Mouse (Mus musculus) liver, embryonic 11.5 days (tissue): ENCODE measurements around the gene Gm45062. TPM values are rescaled to one million over a fixed set of nuclear protein-coding genes. Genes with fewer than 3 reads are reported as not detected.

Source experiments
- ATAC-seq: fragments of 200-750 bp; cut with Nextera tagmentation; replicated peaks from 2 replicates; pipeline ENCODE4 v1.8.0; 2017; ENCODE audit warnings: moderate number of reproducible peaks, mild to moderate bottlenecking, moderate TSS enrichment, moderate library complexity; ENCODE audit not compliant: low FRiP score
- DNase-seq: peaks from one replicate; pipeline ENCODE4 v3.0.0-alpha.2; 2017; ENCODE audit warnings: low spot score
- H3K27ac ChIP-seq: fragments of 300-500 bp; sonication (generic); 2 replicates; pipeline ENCODE4 v1.5.1; 2014; ENCODE audit warnings: mild to moderate bottlenecking, low read depth, low read length, control low read depth
- H3K27me3 ChIP-seq: fragments of 300-500 bp; sonication (generic); replicated peaks from 2 replicates; pipeline ENCODE4 v1.6.1; 2014; ENCODE audit warnings: low read length, mixed read lengths; ENCODE audit not compliant: control insufficient read depth, insufficient read depth
- H3K36me3 ChIP-seq: fragments of 300-500 bp; sonication (generic); 2 replicates; pipeline ENCODE4 v1.6.1; 2014; ENCODE audit warnings: mild to moderate bottlenecking, low read length, moderate library complexity, mixed read lengths; ENCODE audit not compliant: control insufficient read depth, insufficient read depth
- H3K4me1 ChIP-seq: fragments of 300-500 bp; sonication (generic); replicated peaks from 2 replicates; pipeline ENCODE4 v1.6.1; 2014; ENCODE audit warnings: low read length, mixed read lengths; ENCODE audit not compliant: control insufficient read depth, insufficient read depth
- H3K4me2 ChIP-seq: fragments of 300-500 bp; sonication (generic); 2 replicates; pipeline ENCODE4 v1.6.1; 2014; ENCODE audit warnings: mild to moderate bottlenecking, control low read depth, moderate library complexity
- H3K4me3 ChIP-seq: fragments of 300-500 bp; sonication (generic); 2 replicates; pipeline ENCODE4 v1.5.1; 2014; ENCODE audit warnings: low read depth, low read length, control low read depth
- H3K9ac ChIP-seq: fragments of 300-500 bp; sonication (generic); 2 replicates; pipeline ENCODE4 v1.6.1; 2014; ENCODE audit warnings: low read depth, low read length, control low read depth
- H3K9me3 ChIP-seq: fragments of 300-500 bp; sonication (generic); 2 replicates; pipeline ENCODE4 v1.6.1; 2016; ENCODE audit warnings: low read length, inconsistent platforms, mixed read lengths; ENCODE audit not compliant: control insufficient read depth
- WGBS: fragments of 180-500 bp; shearing (Covaris S2); extraction: QIAGEN DNeasy Blood & Tissue Kit; methylation state at CpG from one replicate; pipeline ENCODE4 v1.1.7; 2014; 5-methylcytosine and 5-hydroxymethylcytosine counted together
- polyA plus RNA-seq: library from polyadenylated mRNA; unstranded; fragments of >200 nt; fragmentation: Nextera tagmentation; extraction: Ambion mirVana; gene quantifications from 2 replicates; pipeline ENCODE4 v1.2.1, GENCODE M21; 2014

Gene Gm45062
- polyA plus RNA-seq, 1 experiment from 2014 or later, result 3.9 TPM

DNA sequence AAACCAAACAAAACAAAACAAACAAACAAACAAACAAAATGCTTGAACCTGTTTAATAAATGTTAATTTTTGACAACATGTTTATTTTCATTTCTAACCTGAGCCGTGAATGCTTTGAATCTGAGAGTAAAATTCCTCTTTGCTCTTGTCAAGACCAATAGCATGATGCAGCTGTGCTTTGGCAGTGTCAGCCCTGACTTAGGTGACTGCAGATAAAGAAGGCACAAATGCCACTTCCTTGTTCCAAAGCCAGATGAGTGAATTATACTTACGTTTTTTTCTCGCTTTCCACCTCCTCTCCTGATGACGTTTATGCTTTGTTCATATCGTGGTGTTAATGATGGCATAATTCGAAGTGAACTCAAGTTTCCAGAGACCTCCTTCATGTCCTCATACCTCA, 131.0 kb downstream of the Gm45062 start:
- Histone ChIP-seq H3K4me3 (no peak overlapping the region), H3K9ac (no peak overlapping the region), H3K9me3 (no peaks in the 10 kb centered on the region), H3K4me2 (no peak overlapping the region), H3K4me1 (no peaks in the 10 kb centered on the region; the same call in 1 of the 2 replicates), H3K27me3 (no peaks in the 10 kb centered on the region), H3K36me3 (no peaks in the 10 kb centered on the region), H3K27ac (no peak overlapping the region)
- ATAC-seq (no peak), DNase-seq (no peak)
- 84% methylated on average over 6 of the region's 6 CpGs for whole genome bisulfite sequencing

DNA sequence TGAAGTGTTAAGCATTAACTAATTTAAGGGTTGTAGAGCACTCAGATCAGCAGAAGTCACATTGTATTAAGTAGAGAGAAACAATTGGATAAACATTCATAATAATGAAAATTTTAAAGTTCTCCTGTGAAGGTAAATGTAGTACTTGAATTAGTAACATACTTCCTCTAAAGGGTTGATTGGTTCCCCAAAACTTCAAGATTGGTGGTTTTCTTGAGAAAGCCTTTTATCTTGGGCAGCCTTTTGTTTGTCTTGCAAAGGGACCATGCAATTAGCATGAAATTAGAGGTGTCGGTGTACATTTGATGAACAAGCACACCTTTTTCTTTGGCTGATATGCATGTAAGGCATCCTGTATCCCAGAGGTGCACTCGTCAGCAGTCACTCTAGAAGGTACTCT, 131.7 kb downstream of the Gm45062 start:
- no peak for ATAC-seq
- 86% methylated on average over 2 of the region's 2 CpGs for WGBS
- H3K4me1 ChIP-seq, result no peaks in the 10 kb centered on the region; the same call in 1 of the 2 replicates
- no peak overlapping the region for H3K4me3 ChIP-seq
- no peak for DNase-seq
- no peak overlapping the region for H3K4me2 ChIP-seq
- H3K27ac ChIP-seq, result no peak overlapping the region
- H3K36me3 ChIP-seq, result no peaks in the 10 kb centered on the region
- H3K9me3 ChIP-seq, result no peaks in the 10 kb centered on the region
- no peak overlapping the region for H3K9ac ChIP-seq
- H3K27me3 ChIP-seq, result no peaks in the 10 kb centered on the region

GRCm38 (mm10) chr6:8393029-8393428, 133.8 kb downstream of the Gm45062 start:
- H3K36me3 ChIP-seq, result no peaks in the 10 kb centered on the region
- WGBS, result 66% methylated on average over 4 of the region's 4 CpGs
- no peaks in the 10 kb centered on the region for H3K9me3 ChIP-seq
- H3K4me2 ChIP-seq, result no peak overlapping the region
- no peak overlapping the region for H3K27ac ChIP-seq
- DNase-seq (no peak), ATAC-seq (peak; percentile 71)
- no peaks in the 10 kb centered on the region; the same call in 1 of the 2 replicates for H3K4me1 ChIP-seq
- no peak overlapping the region for H3K4me3 ChIP-seq
- no peaks in the 10 kb centered on the region for H3K27me3 ChIP-seq
- no peak overlapping the region for H3K9ac ChIP-seq

DNA sequence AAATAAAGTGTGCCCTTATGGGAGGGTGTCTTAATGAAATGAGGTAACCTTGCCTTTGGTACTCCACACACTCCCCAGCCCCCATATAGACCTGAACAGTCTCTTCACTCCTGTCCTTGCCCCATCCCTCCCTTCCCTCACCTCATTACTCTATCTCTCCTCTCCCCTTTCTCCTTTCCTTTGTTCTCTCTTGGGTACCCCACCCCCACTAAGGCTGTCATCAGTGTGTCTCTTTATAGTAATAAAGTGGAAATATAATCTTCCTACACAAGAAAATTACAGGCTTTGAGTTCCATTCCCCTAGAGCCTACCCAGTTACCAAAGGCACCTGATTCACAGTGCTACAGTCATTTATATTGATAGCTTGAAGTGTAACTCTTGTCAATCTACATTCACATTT, 134.8 kb downstream of the Gm45062 start:
- no peak overlapping the region for H3K27ac ChIP-seq
- H3K9me3 ChIP-seq, result no peaks in the 10 kb centered on the region
- ATAC-seq, result no peak
- no peaks in the 10 kb centered on the region for H3K27me3 ChIP-seq
- H3K4me1 ChIP-seq, result no peaks in the 10 kb centered on the region; the same call in 1 of the 2 replicates
- no peaks in the 10 kb centered on the region for H3K36me3 ChIP-seq
- H3K4me3 ChIP-seq, result no peak overlapping the region
- DNase-seq, result no peak
- H3K4me2 ChIP-seq, result no peak overlapping the region
- no peak overlapping the region for H3K9ac ChIP-seq

DNA sequence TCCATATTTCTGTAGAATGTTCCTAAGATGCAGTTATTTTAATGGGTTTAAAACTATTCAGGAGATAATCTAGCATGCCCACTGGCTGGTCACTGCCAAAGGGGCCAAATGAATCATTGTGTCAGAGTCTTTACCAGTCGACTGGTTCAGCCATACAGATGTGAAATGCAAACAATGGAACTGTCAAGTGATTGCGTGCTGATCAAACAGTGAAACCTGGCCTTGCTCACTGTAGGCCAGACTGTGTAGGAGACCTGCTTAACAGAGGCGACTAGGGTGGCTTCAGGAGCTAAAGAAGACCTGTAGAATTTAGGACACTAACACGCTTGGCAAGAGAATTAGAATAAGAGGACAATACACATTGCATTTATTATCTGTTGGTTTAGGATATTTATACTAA, 135.8 kb downstream of the Gm45062 start:
- Histone ChIP-seq H3K4me2 (no peak overlapping the region), H3K4me1 (no peaks in the 10 kb centered on the region; the same call in 1 of the 2 replicates), H3K4me3 (no peak overlapping the region), H3K27ac (no peak overlapping the region), H3K9ac (no peak overlapping the region), H3K9me3 (no peaks in the 10 kb centered on the region), H3K27me3 (no peaks in the 10 kb centered on the region), H3K36me3 (no peaks in the 10 kb centered on the region)
- no peak for ATAC-seq
- DNase-seq, result no peak
- 58% methylated on average over 4 of the region's 4 CpGs for WGBS

GRCm38 (mm10) chr6:8397252-8397651, 138.0 kb downstream of the Gm45062 start:
- Histone ChIP-seq H3K4me2 (no peak overlapping the region), H3K27ac (no peak overlapping the region), H3K4me3 (no peak overlapping the region), H3K9me3 (no peaks in the 10 kb centered on the region), H3K9ac (no peak overlapping the region), H3K4me1 (no peaks in the 10 kb centered on the region; the same call in 1 of the 2 replicates), H3K36me3 (no peaks in the 10 kb centered on the region), H3K27me3 (no peaks in the 10 kb centered on the region)
- no peak for ATAC-seq
- DNase-seq, result no peak
- 88% methylated on average over 7 of the region's 7 CpGs for WGBS

DNA sequence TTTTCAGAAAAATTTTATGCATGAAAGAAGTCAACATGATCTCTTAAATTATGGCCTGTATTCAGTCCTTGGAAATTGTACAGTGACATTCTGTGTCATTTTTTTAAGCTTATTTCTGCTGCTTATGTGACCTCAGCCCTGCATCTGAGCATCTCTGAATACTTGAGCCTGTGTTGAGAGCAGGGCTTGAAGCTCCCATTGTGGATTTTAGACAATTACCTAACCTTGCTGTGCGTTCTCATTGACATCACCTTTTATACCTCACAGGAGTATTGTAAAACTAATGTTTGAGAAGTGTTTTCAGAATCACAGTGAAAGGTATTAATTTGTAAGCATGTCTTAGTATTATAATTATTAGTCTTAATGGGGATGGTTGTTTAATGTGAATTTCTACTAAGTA, 140.5 kb downstream of the Gm45062 start:
- H3K9me3 ChIP-seq, result no peaks in the 10 kb centered on the region
- WGBS, result 82% methylated on average over 1 of the region's 1 CpGs
- ATAC-seq, result no peak
- H3K9ac ChIP-seq, result no peak overlapping the region
- no peak overlapping the region for H3K4me3 ChIP-seq
- no peak overlapping the region for H3K27ac ChIP-seq
- no peaks in the 10 kb centered on the region for H3K4me1 ChIP-seq
- H3K36me3 ChIP-seq, result no peaks in the 10 kb centered on the region
- H3K27me3 ChIP-seq, result no peaks in the 10 kb centered on the region
- no peak overlapping the region for H3K4me2 ChIP-seq
- DNase-seq, result no peak

DNA sequence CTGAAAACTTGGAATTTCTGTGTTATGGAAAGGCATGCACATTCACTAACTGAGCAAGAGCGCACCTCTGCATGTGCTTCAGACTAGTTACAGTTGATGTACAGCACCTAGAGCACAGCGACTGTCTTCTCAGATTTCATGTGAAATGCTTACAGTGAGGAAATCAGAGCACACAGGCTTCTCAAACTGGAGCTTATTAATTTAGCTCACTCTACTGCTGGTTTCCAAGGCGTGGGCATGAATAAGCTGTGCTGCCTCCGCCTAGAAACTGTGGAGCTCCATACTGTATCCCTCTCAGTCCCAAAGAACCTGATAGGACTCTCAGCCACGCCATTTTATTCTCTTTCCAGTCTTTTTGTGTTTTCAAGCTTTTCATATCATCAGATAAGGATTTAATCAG, 143.9 kb downstream of the Gm45062 start:
- DNase-seq, result no peak
- no peak overlapping the region for H3K27ac ChIP-seq
- no peaks in the 10 kb centered on the region for H3K9me3 ChIP-seq
- ATAC-seq, result no peak
- H3K36me3 ChIP-seq, result no peaks in the 10 kb centered on the region
- 93% methylated on average over 5 of the region's 5 CpGs for WGBS
- H3K9ac ChIP-seq, result no peak overlapping the region
- H3K4me2 ChIP-seq, result no peak overlapping the region
- H3K4me1 ChIP-seq, result no peaks in the 10 kb centered on the region
- H3K4me3 ChIP-seq, result no peak overlapping the region
- H3K27me3 ChIP-seq, result no peaks in the 10 kb centered on the region

- ATAC-seq, result no peak
- no peak overlapping the region for H3K4me3 ChIP-seq
- no peaks in the 10 kb centered on the region for H3K36me3 ChIP-seq
- no peak overlapping the region for H3K9ac ChIP-seq
- no peaks in the 10 kb centered on the region for H3K4me1 ChIP-seq
- H3K27me3 ChIP-seq, result no peaks in the 10 kb centered on the region
- DNase-seq, result no peak
- H3K27ac ChIP-seq, result no peak overlapping the region
- no peaks in the 10 kb centered on the region for H3K9me3 ChIP-seq
- 90% methylated on average over 5 of the region's 5 CpGs for WGBS
- H3K4me2 ChIP-seq, result no peak overlapping the region
Measured at GRCm38 (mm10) chr6:8405844-8406243, 146.6 kb downstream of the Gm45062 start.
